Mouse (Mus musculus) natural killer cell, adult 2 months (primary cell): Measurements from ENCODE around the gene Ccl27b.
"Not testable (repeated sequence)": the region's sequence is repeated elsewhere in the genome, so short reads cannot be mapped to it uniquely, and the experiment has no call there.

Experiments used
- DNase-seq, 2 experiments: peaks; one replicate each; pipeline ENCODE4 v3.0.0; 2022; ENCODE audit warnings: low spot score in 2 of 2

The Ccl27b gene

DNA sequence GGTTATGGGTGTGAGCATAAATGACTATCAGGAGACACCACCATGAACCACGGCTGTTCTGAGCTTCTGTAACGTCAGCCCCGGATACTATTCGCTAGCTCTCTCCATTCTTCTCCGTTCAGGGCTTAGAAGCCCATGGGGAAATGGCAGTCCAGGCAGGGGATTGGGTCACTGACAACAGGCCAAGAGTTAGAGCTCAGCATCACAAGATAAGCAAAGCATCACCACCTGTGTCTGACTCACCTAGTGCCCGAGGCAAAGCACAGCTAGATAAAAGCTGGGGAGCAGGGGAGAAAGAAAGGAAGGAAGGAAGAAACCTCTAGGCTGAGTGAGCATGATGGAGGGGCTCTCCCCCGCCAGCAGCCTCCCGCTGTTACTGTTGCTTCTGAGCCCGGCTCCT lies at the start of gene Ccl27b:
Gene Ccl27b (plus strand): TSS at position 301 of the 400 bp plus-strand sequence.
- DNase-seq = not testable (repeated sequence)

- not testable (repeated sequence) for DNase-seq
Observed at GRCm38 (mm10) chr4:42611895-42612294, 43.2 kb upstream of the Ccl27b start, which contains the start of gene Gm10591. Gm10591 (plus strand) TSS chr4:42612195.

GRCm38 (mm10) chr4:42629419-42629818 lies 25.6 kb upstream of the Ccl27b start, which contains the start of gene Gm2564:
Gm2564 (plus strand) TSS chr4:42629719.
- not testable (repeated sequence) for DNase-seq

DNA sequence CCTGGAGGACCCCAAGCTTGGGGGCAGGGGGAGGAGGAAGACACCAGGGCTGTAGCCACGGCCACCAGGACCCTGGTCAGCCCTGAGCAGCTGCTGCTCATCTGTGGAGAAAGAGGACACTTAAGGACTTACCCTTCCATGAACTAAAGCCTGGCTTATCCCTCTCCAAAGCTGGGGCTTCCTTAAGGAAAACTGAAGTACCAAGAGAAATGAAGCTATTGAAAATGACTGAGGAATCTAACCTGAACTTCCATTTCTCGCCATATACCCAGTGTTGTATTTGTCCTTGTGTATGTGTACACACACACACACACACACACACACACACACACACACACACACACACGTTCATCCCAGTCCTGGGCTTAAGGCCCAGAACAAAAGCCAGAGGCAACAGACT lies 6.7 kb downstream of the Ccl27b start, which contains the start of gene Il11ra2:
Gene Il11ra2 (minus strand): TSS at position 101 of the 400 bp plus-strand sequence.
- not testable (repeated sequence) for DNase-seq

DNA sequence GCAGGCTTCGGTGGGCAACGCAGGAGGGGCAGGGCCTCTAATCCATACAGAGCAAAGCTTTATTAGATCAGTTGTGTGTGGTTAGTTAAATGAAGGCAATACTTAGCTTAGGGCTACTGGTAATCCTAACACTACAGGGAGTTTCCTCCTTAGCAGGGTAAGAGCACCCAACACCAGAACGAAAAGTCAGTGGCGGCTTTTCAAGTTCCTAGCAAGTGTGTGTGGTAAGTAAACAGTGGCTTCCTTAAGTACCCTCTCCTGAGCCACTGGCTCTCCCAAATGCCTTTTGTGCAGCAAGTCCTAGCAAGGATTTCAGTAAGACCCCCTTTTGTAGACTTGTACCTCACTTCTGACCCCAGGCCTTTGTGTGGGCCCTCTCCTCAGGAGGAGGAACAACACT lies 20.4 kb downstream of the Ccl27b start:
- DNase-seq = not testable (repeated sequence)

DNA sequence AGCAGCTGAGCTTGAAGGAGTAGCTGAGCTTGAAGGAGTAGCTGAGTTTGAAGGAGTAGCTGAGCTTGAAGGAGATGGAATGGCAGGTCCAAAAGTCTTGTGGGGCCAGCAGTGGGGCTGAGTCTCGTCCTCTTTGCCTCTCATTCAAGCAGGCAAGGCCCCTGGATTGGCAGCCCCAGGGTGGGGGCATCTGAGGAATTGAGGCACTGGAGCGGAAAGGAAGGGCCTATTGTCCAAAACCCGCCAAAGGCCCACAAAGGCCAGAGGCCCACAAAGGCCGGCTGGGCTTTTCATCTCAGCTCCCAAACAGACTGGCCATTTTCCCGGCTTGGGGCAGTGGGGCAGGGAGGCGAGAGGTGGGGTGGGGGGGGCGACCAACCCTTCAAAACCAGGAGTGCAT lies 24.3 kb downstream of the Ccl27b start:
- DNase-seq = not testable (repeated sequence)

DNA sequence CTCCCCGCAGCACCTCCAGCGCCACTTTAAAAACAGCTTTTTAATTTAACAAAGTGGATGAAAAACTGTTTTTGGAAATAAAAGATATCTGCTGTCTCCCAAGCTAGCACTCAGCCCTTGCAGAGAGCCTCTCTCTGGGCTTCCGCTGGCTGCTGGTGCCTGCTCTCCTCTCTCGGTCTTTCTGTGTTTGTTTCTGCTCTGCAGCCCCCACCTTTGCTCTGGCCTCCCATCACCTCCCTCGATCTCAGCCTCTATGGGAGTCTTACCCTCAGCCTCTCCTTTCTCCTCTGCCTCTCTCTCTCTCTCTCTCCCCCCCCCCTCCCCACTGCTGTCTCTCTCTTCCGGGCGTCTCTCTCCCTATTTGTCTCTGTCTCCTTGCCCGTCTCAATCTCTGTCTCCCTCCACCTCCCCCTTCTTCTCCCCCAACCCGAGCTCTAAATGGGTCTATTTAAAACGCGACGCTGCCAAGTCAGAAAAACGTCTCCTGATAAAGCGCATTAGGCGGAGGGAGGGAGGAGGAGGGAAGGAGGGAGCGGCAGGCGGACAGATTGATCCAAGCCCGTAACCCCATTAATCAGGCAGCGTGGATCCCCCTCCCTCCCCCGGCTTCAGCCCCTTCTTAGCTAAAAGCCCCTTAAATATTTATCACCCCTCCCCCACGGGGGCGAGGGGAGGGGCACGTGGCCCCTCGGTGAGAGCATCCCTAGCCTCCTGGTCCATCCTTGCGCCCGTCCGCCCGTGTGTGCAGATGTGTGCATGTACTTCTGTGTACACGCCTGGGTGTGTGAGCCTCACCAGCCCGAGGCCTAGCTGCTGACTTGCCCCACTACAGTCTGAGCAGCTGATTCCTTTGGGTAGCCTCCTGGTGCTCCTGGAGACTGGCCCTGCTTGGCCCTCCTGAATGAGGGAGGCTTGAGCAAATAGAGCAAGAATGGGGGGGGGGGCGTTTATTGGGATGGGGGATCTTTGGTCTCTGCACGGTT lies 25.6 kb downstream of the Ccl27b start:
- not testable (repeated sequence) for DNase-seq

GRCm38 (mm10) chr4:42681473-42682182 lies 26.6 kb downstream of the Ccl27b start:
- not testable (repeated sequence) for DNase-seq

- not testable (repeated sequence) for DNase-seq
Observed at GRCm38 (mm10) chr4:42682183-42682524, 27.1 kb downstream of the Ccl27b start.
